Mouse (Mus musculus) forebrain, embryonic 12.5 days (tissue): ENCODE data around the gene Selenbp1. TPM values are rescaled to one million over a fixed set of nuclear protein-coding genes. Genes with fewer than 3 reads are reported as not detected.

Experiments
- polyA plus RNA-seq: library from polyadenylated mRNA; unstranded; fragments of >200 nt; fragmentation: Nextera tagmentation; extraction: Ambion mirVana; gene quantifications from 2 replicates; pipeline ENCODE4 v1.2.1, GENCODE M21; 2016

Selenbp1 gene
- polyA plus RNA-seq, 1 experiment from 2014 or later: 5.5 TPM

Other genes with a start within 250 kb of the Selenbp1 start
- gene Selenbp2, start 239.5 kb upstream of the Selenbp1 start, polyA plus RNA-seq: 0.22 and 0.46 TPM in 2 replicates
- gene Cgn, start 146.6 kb upstream of the Selenbp1 start, polyA plus RNA-seq: 5.9 and 6.0 TPM in 2 replicates
- gene Pogz, start 95.5 kb upstream of the Selenbp1 start, polyA plus RNA-seq: 27.6 and 28.8 TPM in 2 replicates
- gene Psmb4, start 46.1 kb upstream of the Selenbp1 start, polyA plus RNA-seq: 295 and 311 TPM in 2 replicates
- gene Rfx5, start 21.0 kb downstream of the Selenbp1 start, polyA plus RNA-seq: 8.6 and 9.2 TPM in 2 replicates
- gene Pi4kb, start 41.7 kb downstream of the Selenbp1 start, polyA plus RNA-seq: 17.2 and 25.5 TPM in 2 replicates
- 36.6 and 39.0 TPM in 2 replicates for gene Zfp687, start 82.4 kb downstream of the Selenbp1 start, polyA plus RNA-seq
- gene Psmd4, start 109.6 kb downstream of the Selenbp1 start, polyA plus RNA-seq: 283 and 295 TPM in 2 replicates
- gene Pip5k1a, start 173.9 kb downstream of the Selenbp1 start, polyA plus RNA-seq: 21.4 and 23.0 TPM in 2 replicates
- 242 and 252 TPM in 2 replicates for gene Vps72, start 178.0 kb downstream of the Selenbp1 start, polyA plus RNA-seq
- 0.97 and 1.1 TPM in 2 replicates for gene Tmod4, start 191.4 kb downstream of the Selenbp1 start, polyA plus RNA-seq
- gene Scnm1, start 201.0 kb downstream of the Selenbp1 start, polyA plus RNA-seq: 84.6 and 95.1 TPM in 2 replicates
- 19.7 and 21.1 TPM in 2 replicates for gene Lysmd1, start 201.0 kb downstream of the Selenbp1 start, polyA plus RNA-seq
- gene Tnfaip8l2, start 209.3 kb downstream of the Selenbp1 start, polyA plus RNA-seq: 1.5 and 2.0 TPM in 2 replicates
- gene Sema6c, start 227.4 kb downstream of the Selenbp1 start, polyA plus RNA-seq: 31.2 and 34.5 TPM in 2 replicates